Mouse (Mus musculus): Measurements from ENCODE around the gene Usp27x. TPM values are rescaled to one million over a fixed set of nuclear protein-coding genes. Genes with fewer than 3 reads are reported as not detected.

Usp27x gene
- polyA plus RNA-seq (2015; fragmentation: Nextera tagmentation; extraction: Ambion mirVana): 0.07 TPM in 2 replicates

DNA sequence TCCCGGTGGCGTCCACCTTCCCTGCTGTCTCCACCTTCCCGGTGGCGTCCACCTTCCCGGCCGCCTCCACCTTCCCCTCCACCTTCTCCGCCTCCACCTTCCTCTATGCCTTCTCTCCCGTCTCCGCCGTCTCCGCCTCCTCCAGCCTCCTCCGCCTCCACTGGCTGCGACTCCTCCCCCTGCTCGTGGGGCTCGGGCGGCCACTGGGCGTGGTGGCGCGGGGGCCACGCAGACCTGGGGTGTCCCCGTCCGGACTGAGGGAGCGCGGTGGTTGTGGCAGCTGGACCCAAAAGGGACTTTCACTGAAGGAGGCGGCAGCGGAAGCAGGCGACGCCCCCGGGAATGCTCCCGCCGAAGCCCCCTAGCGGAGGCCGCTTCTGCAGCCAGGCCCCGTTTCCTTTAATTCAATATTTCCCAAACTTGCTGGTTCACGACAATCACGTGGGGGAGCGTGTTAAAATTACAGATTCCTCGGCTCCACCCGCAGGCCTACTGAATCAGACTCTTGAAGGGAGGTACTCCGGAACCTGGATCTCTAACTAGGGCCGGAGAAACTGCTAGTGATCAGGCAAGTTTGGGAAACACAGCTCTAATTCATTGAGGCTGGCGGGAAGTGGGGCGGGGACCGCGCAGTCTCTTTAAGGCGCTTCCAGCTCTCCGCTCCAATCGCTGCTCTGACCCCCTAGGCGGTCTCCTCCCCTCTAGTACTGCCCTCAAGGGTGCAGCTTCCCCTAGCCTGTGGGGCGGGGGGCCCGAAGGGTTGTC, at the start of gene Usp27x:
Gene Usp27x (minus strand): TSS at position 115 of the 765 bp plus-strand sequence.
- Histone ChIP-seq H3K4me2 (peak within 1 kb of the TSS; percentile 71), H3K4me3 (replicated peaks) (peak within 1 kb of the TSS; percentile 57), H3K4me1 (replicated peaks) (no peaks in the 10 kb centered on the region), H3K9me3 (replicated peaks) (no peaks in the 10 kb centered on the region), H3K27me3 (peaks cover 35% of the 10 kb centered on the region), H3K27ac (replicated peaks) (peak within 1 kb of the TSS; percentile 24; the same call in 1 of the 2 replicates), H3K9ac (peak within 1 kb of the TSS; percentile 27; the same call in 1 of the 2 replicates), H3K36me3 (replicated peaks) (no peaks in the 10 kb centered on the region)
- 18% methylated on average over 50 of the region's 51 CpGs for WGBS (ENCODE audit: insufficient replicate concordance)
- peak; percentile 76 for ATAC-seq (ENCODE audit: insufficient read depth)

GRCm38 (mm10) chrX:7422691-7423111, 47.1 kb upstream of the Usp27x start:
- H3K36me3 ChIP-seq (replicated peaks): no peaks in the 10 kb centered on the region
- no peaks in the 10 kb centered on the region for H3K27me3 ChIP-seq
- peak overlapping the region; percentile 54 for H3K4me3 ChIP-seq (replicated peaks)
- no peak overlapping the region for H3K27ac ChIP-seq (replicated peaks)
- peak overlapping the region; percentile 30; the same call in 1 of the 2 replicates for H3K9ac ChIP-seq
- 0 out of 2 replicates have a peak, but pooled peaks have one; percentile 28 for ATAC-seq (ENCODE audit: insufficient read depth)
- H3K9me3 ChIP-seq (replicated peaks): no peaks in the 10 kb centered on the region
- peak overlapping the region; percentile 64 for H3K4me2 ChIP-seq
- 14% methylated on average over 26 of the region's 26 CpGs for WGBS (ENCODE audit: insufficient replicate concordance)
- no peaks in the 10 kb centered on the region for H3K4me1 ChIP-seq (replicated peaks)

DNA sequence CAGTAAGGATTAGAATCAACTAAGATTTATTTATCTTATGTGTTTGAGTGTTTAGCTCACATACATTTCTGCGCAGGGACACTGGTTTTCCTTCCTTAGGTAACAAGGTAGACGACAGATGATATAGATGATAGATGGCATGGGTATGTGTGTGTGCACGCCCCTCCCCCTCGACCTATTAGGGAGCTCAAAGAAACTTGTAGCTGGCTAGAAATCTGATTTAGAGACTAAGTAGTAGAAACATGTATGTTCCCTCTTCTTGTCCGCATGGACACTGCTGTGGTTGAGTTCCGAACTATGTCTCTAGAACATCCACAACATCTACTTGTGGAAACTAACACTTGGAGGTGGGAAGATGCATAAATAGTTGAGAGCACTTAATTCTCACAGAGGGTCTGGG, 46.5 kb upstream of the Usp27x start:
- H3K27me3 ChIP-seq: no peaks in the 10 kb centered on the region
- peak overlapping the region; percentile 64 for H3K4me2 ChIP-seq
- no peaks in the 10 kb centered on the region for H3K4me1 ChIP-seq (replicated peaks)
- no peak for ATAC-seq (ENCODE audit: insufficient read depth)
- 49% methylated on average over 6 of the region's 6 CpGs for WGBS (ENCODE audit: insufficient replicate concordance)
- H3K9me3 ChIP-seq (replicated peaks): no peaks in the 10 kb centered on the region
- H3K4me3 ChIP-seq (replicated peaks): peak overlapping the region; percentile 54
- no peak overlapping the region for H3K27ac ChIP-seq (replicated peaks)
- peak overlapping the region; percentile 30; the same call in 1 of the 2 replicates for H3K9ac ChIP-seq
- H3K36me3 ChIP-seq (replicated peaks): no peaks in the 10 kb centered on the region

DNA sequence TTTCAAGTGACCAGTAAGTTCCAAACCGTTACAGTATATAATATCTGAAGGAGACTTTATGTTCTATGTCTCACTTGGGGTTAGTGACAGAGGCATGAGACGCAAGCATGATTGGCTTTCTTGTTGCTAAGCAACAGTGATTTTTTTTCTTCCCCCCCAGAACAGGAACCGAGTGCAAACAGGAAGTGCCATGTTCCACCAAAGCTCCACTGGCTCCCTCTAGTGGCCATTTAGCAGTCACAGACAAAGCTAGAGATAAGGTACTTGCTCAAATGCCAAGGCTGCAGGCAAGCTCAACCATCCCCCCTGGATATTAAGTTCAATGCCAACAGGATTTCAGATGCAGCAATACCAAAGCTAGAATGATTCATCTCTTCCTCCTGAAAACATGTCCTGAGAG, 45.4 kb upstream of the Usp27x start:
- Histone ChIP-seq H3K9me3 (replicated peaks) (no peaks in the 10 kb centered on the region), H3K27me3 (no peaks in the 10 kb centered on the region), H3K27ac (replicated peaks) (no peak overlapping the region), H3K4me1 (replicated peaks) (no peaks in the 10 kb centered on the region), H3K36me3 (replicated peaks) (no peaks in the 10 kb centered on the region), H3K9ac (no peak overlapping the region), H3K4me2 (no peak overlapping the region), H3K4me3 (replicated peaks) (no peak overlapping the region)
- ATAC-seq (ENCODE audit: insufficient read depth): no peak
- 26% methylated on average over 3 of the region's 3 CpGs for WGBS (ENCODE audit: insufficient replicate concordance)

- no peaks in the 10 kb centered on the region for H3K36me3 ChIP-seq (replicated peaks)
- no peaks in the 10 kb centered on the region for H3K9me3 ChIP-seq (replicated peaks)
- ATAC-seq (ENCODE audit: insufficient read depth): no peak
- no peak overlapping the region for H3K9ac ChIP-seq
- H3K27ac ChIP-seq (replicated peaks): no peak overlapping the region
- no peak overlapping the region for H3K4me2 ChIP-seq
- H3K4me3 ChIP-seq (replicated peaks): no peak overlapping the region
- no peaks in the 10 kb centered on the region for H3K27me3 ChIP-seq
- 66% methylated on average over 12 of the region's 12 CpGs for WGBS (ENCODE audit: insufficient replicate concordance)
- H3K4me1 ChIP-seq (replicated peaks): no peaks in the 10 kb centered on the region
These were observed 40.7 kb upstream of the Usp27x start for GRCm38 (mm10) chrX:7416178-7416871.

GRCm38 (mm10) chrX:7415308-7415707, 39.7 kb upstream of the Usp27x start:
- H3K4me1 ChIP-seq (replicated peaks): no peaks in the 10 kb centered on the region
- no peak overlapping the region for H3K9ac ChIP-seq
- H3K9me3 ChIP-seq (replicated peaks): no peaks in the 10 kb centered on the region
- WGBS (ENCODE audit: insufficient replicate concordance): 62% methylated on average over 6 of the region's 6 CpGs
- no peaks in the 10 kb centered on the region for H3K36me3 ChIP-seq (replicated peaks)
- no peak overlapping the region for H3K4me3 ChIP-seq (replicated peaks)
- no peak for ATAC-seq (ENCODE audit: insufficient read depth)
- no peak overlapping the region for H3K27ac ChIP-seq (replicated peaks)
- no peak overlapping the region for H3K4me2 ChIP-seq
- H3K27me3 ChIP-seq: no peaks in the 10 kb centered on the region

DNA sequence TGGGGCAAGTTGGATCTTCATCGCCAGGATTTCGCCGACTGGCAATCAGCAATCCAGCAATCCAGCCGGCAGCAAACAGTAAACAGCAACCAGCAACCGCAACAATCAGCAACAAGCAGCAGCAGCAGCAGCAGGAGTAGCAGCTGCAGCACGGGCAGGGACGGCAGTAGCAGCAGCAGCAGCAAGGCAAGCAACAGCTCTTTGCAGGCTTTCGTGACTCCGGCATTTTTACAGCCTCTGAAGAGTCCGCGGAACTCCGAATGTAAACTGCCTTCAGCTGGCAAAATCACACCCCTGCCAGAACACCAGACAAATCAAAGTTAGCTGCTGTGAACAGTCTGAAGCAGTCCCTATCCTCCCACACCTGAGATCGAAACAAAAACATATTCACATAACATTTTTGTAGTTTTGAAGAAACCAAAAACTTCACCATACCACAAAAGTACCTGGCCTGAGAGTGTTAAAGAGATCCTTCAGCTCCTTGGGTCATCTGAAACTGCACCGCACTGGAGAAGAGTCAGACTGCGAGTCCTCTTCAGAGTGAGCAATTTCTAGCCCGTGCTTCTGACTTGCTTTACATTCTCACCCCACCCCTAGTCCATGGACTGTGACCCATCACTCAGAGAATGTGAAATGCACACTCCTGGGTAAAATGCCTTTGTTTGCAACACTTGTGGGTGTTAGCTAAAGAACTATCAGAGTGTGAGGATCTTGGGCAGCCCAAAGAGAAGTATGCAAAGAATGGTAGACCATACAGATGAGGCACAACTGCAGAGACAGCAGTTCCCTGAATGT, 36.8 kb upstream of the Usp27x start:
- Histone ChIP-seq H3K27ac (replicated peaks) (no peak overlapping the region), H3K4me3 (replicated peaks) (no peak overlapping the region), H3K9me3 (replicated peaks) (no peaks in the 10 kb centered on the region), H3K27me3 (no peaks in the 10 kb centered on the region), H3K4me1 (replicated peaks) (no peaks in the 10 kb centered on the region), H3K36me3 (replicated peaks) (no peaks in the 10 kb centered on the region), H3K9ac (no peak overlapping the region), H3K4me2 (no peak overlapping the region)
- 63% methylated on average over 16 of the region's 16 CpGs for WGBS (ENCODE audit: insufficient replicate concordance)
- no peak for ATAC-seq (ENCODE audit: insufficient read depth)

GRCm38 (mm10) chrX:7376586-7376985, 956 bp upstream of the Usp27x start:
- Histone ChIP-seq H3K27me3 (peaks cover 35% of the 10 kb centered on the region), H3K4me3 (replicated peaks) (peak overlapping the region; percentile 57; the same call in 1 of the 2 replicates), H3K4me2 (peak overlapping the region; percentile 71), H3K27ac (replicated peaks) (no peak overlapping the region), H3K9ac (no peak overlapping the region), H3K4me1 (replicated peaks) (no peaks in the 10 kb centered on the region), H3K36me3 (replicated peaks) (no peaks in the 10 kb centered on the region), H3K9me3 (replicated peaks) (no peaks in the 10 kb centered on the region)
- 34% methylated on average over 4 of the region's 4 CpGs for WGBS (ENCODE audit: insufficient replicate concordance)
- ATAC-seq (ENCODE audit: insufficient read depth): no peak

- WGBS (ENCODE audit: insufficient replicate concordance): 38% methylated on average over 24 of the region's 40 CpGs
- no peaks in the 10 kb centered on the region for H3K9me3 ChIP-seq (replicated peaks)
- 0 out of 2 replicates have a peak, but pooled peaks have one; percentile 12 for ATAC-seq (ENCODE audit: insufficient read depth)
- peaks cover 35% of the 10 kb centered on the region for H3K27me3 ChIP-seq
- peak overlapping the region; percentile 27; the same call in 1 of the 2 replicates for H3K9ac ChIP-seq
- H3K4me1 ChIP-seq (replicated peaks): no peaks in the 10 kb centered on the region
- peak overlapping the region; percentile 71 for H3K4me2 ChIP-seq
- H3K27ac ChIP-seq (replicated peaks): peak overlapping the region; percentile 24; the same call in 1 of the 2 replicates
- H3K36me3 ChIP-seq (replicated peaks): no peaks in the 10 kb centered on the region
- H3K4me3 ChIP-seq (replicated peaks): peak overlapping the region; percentile 57
These were observed 311 bp downstream of the Usp27x start for GRCm38 (mm10) chrX:7375322-7375715.

GRCm38 (mm10) chrX:7325455-7325854, 50.2 kb downstream of the Usp27x start:
- no peak for ATAC-seq (ENCODE audit: insufficient read depth)
- H3K36me3 ChIP-seq (replicated peaks): no peaks in the 10 kb centered on the region
- H3K27me3 ChIP-seq: no peaks in the 10 kb centered on the region
- H3K9me3 ChIP-seq (replicated peaks): no peaks in the 10 kb centered on the region
- H3K4me3 ChIP-seq (replicated peaks): no peak overlapping the region
- no peak overlapping the region for H3K27ac ChIP-seq (replicated peaks)
- WGBS (ENCODE audit: insufficient replicate concordance): 20% methylated on average over 2 of the region's 2 CpGs
- H3K4me1 ChIP-seq (replicated peaks): no peaks in the 10 kb centered on the region
- no peak overlapping the region for H3K4me2 ChIP-seq
- no peak overlapping the region for H3K9ac ChIP-seq
